Mouse (Mus musculus) intestine, embryonic 15.5 days (tissue): ENCODE data around the gene 3830417A13Rik. TPM values are rescaled to one million over a fixed set of nuclear protein-coding genes. Genes with fewer than 3 reads are reported as not detected.

Experiments used
- ATAC-seq: fragments of 200-750 bp; cut with Nextera tagmentation; 2 replicates; pipeline ENCODE4 v1.8.0; 2017; ENCODE audit warnings: moderate TSS enrichment, moderate library complexity
- H3K27ac ChIP-seq: fragments of 300-500 bp; sonication (generic); 2 replicates; pipeline ENCODE4 v1.5.1; 2015; ENCODE audit warnings: mild to moderate bottlenecking, inconsistent platforms
- H3K27me3 ChIP-seq: fragments of 300-500 bp; sonication (generic); replicated peaks from 2 replicates; pipeline ENCODE4 v1.6.1; 2015; ENCODE audit warnings: inconsistent platforms
- H3K36me3 ChIP-seq: fragments of 300-500 bp; sonication (generic); 2 replicates; pipeline ENCODE4 v1.6.1; 2015; ENCODE audit warnings: inconsistent platforms
- H3K4me1 ChIP-seq: fragments of 300-500 bp; sonication (generic); replicated peaks from 2 replicates; pipeline ENCODE4 v1.6.1; 2015; ENCODE audit warnings: inconsistent platforms
- H3K4me2 ChIP-seq: fragments of 300-500 bp; sonication (generic); replicated peaks from 2 replicates; pipeline ENCODE4 v1.6.1; 2015; ENCODE audit warnings: mild to moderate bottlenecking, inconsistent platforms
- H3K4me3 ChIP-seq: fragments of 300-500 bp; sonication (generic); replicated peaks from 2 replicates; pipeline ENCODE4 v1.5.1; 2015; ENCODE audit warnings: inconsistent platforms
- H3K9ac ChIP-seq: fragments of 300-500 bp; sonication (generic); 2 replicates; pipeline ENCODE4 v1.6.1; 2015; ENCODE audit warnings: inconsistent platforms
- H3K9me3 ChIP-seq: fragments of 300-500 bp; sonication (generic); 2 replicates; pipeline ENCODE4 v1.6.1; 2016; ENCODE audit warnings: inconsistent platforms
- WGBS: fragments of 180-500 bp; shearing (Covaris S2); methylation state at CpG from one replicate; pipeline ENCODE4 v1.1.7; 2015; 5-methylcytosine and 5-hydroxymethylcytosine counted together
- polyA plus RNA-seq: library from polyadenylated mRNA; unstranded; fragments of >200 nt; fragmentation: Nextera tagmentation; extraction: Ambion mirVana; gene quantifications from 2 replicates; pipeline ENCODE4 v1.2.1, GENCODE M21; 2015

Gene 3830417A13Rik
- 0.16 TPM in 1 of 2 replicates, not detected in the other for polyA plus RNA-seq

- H3K4me3 ChIP-seq, result no peak within 1 kb of the TSS
- H3K27ac ChIP-seq, result no peak within 1 kb of the TSS
- no peak within 1 kb of the TSS for H3K4me2 ChIP-seq
- H3K9me3 ChIP-seq, result no peaks in the 10 kb centered on the region
- ATAC-seq, result no peak
- H3K36me3 ChIP-seq, result no peaks in the 10 kb centered on the region
- H3K9ac ChIP-seq, result no peak within 1 kb of the TSS
- no peaks in the 10 kb centered on the region for H3K27me3 ChIP-seq
- H3K4me1 ChIP-seq, result no peaks in the 10 kb centered on the region
- WGBS, result 82% methylated on average over 11 of the region's 11 CpGs
Measured at GRCm38 (mm10) chrX:64173248-64173647, at the start of gene 3830417A13Rik. 3830417A13Rik (plus strand) TSS chrX:64173548.

DNA sequence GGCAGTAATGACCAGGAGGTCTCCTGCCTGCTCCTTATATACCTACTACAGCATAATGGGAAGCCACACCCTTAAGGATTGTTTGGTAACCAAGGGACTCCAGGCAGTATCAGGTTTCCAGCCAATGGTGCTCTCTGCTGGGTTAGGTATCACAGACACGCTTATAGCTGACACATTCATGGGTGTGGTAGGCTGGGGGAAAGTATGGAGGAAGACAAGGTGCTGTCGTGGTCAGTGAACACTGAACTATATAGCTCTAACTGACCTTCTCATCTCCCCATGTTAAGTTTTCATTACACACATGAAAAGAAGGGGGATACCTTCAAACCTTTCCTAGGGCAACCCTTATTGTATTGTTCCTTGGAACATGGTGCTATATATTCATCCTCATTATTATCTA, 21.2 kb upstream of the 3830417A13Rik start, which contains the start of gene Gm6760:
Gene Gm6760 (minus strand): TSS at position 101 of the 400 bp plus-strand sequence.
- no peak for ATAC-seq
- Histone ChIP-seq H3K36me3 (no peaks in the 10 kb centered on the region), H3K9me3 (no peaks in the 10 kb centered on the region), H3K4me3 (no peak within 1 kb of the TSS), H3K9ac (no peak within 1 kb of the TSS), H3K27me3 (no peaks in the 10 kb centered on the region), H3K4me2 (no peak within 1 kb of the TSS), H3K27ac (no peak within 1 kb of the TSS), H3K4me1 (no peaks in the 10 kb centered on the region)
- 63% methylated on average over 2 of the region's 2 CpGs for whole genome bisulfite sequencing

DNA sequence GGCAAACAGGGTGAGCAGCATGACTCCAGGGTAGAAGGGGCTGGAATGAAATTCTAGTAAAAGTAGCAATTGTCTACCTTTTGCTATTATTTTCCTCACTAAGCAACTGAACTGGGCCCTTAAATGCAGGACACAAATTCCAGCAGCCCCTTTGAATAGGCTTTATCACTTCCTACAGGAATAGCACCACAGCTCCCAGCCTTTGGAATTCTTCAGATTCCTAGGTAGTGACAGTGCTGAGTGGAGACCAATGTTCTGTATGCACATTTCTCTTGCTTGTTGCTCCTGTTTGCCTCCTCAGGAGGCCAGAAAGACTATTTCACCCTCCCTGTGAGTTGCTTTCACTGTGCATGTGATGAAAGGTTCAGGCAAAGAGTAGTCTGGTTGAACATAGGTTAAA, 7.9 kb downstream of the 3830417A13Rik start:
- Histone ChIP-seq H3K4me2 (no peak overlapping the region), H3K4me3 (no peak overlapping the region), H3K4me1 (no peaks in the 10 kb centered on the region), H3K36me3 (no peaks in the 10 kb centered on the region), H3K27me3 (no peaks in the 10 kb centered on the region), H3K9ac (no peak overlapping the region), H3K27ac (no peak overlapping the region), H3K9me3 (no peaks in the 10 kb centered on the region)
- ATAC-seq, result no peak

Other genes with a start within 250 kb of the 3830417A13Rik start
- not detected in 2 replicates for gene Gm6760, start 21.4 kb upstream of the 3830417A13Rik start, polyA plus RNA-seq
- 2.7 and 3.2 TPM in 2 replicates for gene Slitrk4, start 103.4 kb downstream of the 3830417A13Rik start, polyA plus RNA-seq